Mouse (Mus musculus): Measurements from ENCODE around the gene Galk1.

Galk1 gene

DNA sequence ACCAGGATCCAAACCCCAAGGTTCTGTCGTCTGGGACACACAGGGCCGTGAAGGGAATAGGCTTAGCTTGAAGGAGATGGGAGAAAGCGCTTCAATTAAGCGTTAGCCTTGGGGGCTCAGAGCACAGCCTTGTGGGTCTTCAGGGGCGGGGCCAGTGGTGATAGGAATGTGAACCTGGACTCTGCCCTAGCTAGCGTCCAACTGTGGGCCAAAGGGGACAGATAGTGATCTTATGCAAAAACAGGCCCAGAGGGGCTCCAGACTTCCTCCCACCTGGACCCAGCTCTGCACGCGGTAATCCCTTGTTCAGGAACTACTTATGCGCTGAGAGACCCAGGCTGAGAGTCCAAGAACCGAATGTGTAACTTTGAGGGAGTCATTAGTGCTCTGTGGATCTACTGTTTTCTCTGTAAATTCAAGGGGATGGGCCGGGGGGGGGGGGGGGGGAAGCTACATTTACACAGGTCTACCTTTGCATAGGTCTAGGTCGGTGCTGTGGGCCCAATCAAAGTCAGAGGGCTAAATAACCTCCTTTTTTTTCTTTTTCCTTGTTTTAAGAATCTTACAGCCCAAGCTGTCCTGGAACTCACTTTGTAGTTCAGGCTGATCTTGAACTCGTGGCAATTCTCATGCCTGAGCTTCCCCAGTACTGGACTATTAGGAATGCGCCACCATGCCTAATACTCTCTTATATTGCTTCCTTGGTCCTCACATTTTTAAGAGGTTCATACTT lies 824 bp downstream of the Galk1 start:
- no peak for DNase-seq (ENCODE audit: low spot score in 2 of 2)

GRCm38 (mm10) chr11:116010948-116011347 lies 1.6 kb downstream of the Galk1 start:
- DNase-seq (ENCODE audit: low spot score in 2 of 2): no peak

GRCm38 (mm10) chr11:116010146-116010545 lies 2.4 kb downstream of the Galk1 start:
- DNase-seq (ENCODE audit: low spot score in 2 of 2): no peak

- no peak for DNase-seq (ENCODE audit: low spot score in 2 of 2)
These were observed 2.9 kb downstream of the Galk1 start for GRCm38 (mm10) chr11:116009661-116010060.

DNA sequence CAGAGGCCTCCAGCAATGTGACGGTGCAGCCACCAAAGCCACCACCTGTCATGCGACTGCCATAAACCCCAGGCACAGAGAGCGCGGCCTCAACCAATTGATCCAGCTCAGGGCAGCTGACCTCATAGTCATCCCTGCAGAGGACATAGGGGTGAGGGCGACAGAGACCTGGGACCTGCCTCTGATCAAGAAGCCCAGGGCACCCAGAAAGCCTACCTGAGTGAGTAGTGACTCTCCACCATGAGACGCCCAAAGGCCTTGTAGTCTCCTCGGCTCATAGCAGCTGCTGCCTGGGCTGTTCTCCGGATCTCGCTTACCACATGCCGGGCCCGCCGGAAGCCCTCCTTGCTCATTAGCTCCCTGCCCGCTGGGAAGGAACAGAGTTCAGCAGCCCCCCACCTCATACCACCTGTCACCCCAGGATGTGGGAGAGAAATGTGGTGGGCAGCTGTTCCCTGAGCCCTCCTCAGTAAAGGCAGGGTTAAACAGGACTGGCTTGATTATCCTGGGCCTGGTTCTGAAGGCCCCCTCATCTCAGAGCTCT lies 3.6 kb downstream of the Galk1 start:
- DNase-seq (ENCODE audit: low spot score in 2 of 2): no peak

DNA sequence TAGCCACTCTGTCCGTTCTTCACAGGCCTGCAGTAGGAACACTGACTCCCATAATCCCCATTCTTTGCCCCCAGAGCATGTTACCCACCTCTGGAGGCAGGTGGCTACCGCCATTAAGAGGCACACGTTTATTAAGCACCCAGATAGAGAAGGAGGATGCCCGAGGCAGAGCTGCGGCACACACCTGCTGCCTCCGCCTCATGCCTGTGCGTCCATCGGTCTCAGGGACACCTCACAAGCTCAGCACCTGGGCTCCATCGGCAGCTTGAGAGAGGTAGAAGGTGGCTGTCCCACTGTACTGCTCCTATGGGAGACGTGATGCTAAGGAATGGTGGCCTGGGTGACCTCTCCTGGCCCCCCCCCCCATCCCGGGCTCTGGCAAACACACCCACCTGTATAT lies 4.1 kb downstream of the Galk1 start:
- no peak for DNase-seq (ENCODE audit: low spot score in 2 of 2)

GRCm38 (mm10) chr11:116007095-116007850 lies 5.2 kb downstream of the Galk1 start:
- no peak for DNase-seq (ENCODE audit: low spot score in 2 of 2)

GRCm38 (mm10) chr11:116005701-116006419 lies 6.7 kb downstream of the Galk1 start:
- no peak for DNase-seq (ENCODE audit: low spot score in 2 of 2)

GRCm38 (mm10) chr11:116004840-116005700 lies 7.4 kb downstream of the Galk1 start:
- peak; percentile 36 to 46 for DNase-seq (ENCODE audit: low spot score in 2 of 2)

GRCm38 (mm10) chr11:116004186-116004823 lies 8.2 kb downstream of the Galk1 start:
- no peak for DNase-seq (ENCODE audit: low spot score in 2 of 2)

DNA sequence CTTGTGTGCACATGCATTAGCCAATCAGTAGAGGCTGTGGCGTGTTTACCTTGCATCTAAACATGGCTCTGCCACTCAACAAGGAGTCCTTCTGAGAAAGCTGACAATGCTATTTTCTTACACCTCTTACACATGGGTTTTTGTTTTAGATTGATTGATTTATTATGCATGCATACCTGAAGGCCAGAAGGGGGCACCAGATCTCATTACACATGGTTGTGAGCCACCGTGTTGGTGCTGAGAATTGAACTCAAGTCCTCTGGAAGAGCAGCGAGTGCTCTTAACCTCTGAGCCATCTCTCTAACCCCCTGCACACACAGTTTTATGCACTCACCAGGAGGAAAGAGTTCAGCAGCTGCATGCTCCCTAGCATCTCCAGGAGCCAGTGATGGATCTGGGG lies 9.6 kb downstream of the Galk1 start:
- DNase-seq (ENCODE audit: low spot score in 2 of 2): no peak

DNA sequence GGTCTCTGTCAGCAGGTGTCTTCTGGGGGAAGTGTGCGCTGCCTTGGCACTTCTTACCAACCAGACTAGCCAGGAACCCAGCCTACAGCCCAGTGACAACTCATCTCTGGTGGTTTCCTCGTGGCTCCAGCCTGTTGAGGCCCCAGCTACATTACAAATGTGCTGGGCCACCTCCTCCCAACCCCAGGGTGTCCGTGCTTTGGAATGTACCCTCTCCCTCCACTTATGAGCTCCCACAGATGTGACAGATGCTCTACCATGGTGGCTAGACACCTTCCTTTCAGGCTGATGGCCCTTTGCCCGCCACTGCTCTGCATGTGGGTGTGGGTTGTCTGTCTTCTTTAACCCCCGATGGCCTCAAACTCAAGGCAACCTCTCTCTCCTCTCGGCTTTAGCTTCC lies 10.8 kb downstream of the Galk1 start:
- DNase-seq (ENCODE audit: low spot score in 2 of 2): no peak

GRCm38 (mm10) chr11:116000607-116001006 lies 11.9 kb downstream of the Galk1 start:
- no peak for DNase-seq (ENCODE audit: low spot score in 2 of 2)

DNA sequence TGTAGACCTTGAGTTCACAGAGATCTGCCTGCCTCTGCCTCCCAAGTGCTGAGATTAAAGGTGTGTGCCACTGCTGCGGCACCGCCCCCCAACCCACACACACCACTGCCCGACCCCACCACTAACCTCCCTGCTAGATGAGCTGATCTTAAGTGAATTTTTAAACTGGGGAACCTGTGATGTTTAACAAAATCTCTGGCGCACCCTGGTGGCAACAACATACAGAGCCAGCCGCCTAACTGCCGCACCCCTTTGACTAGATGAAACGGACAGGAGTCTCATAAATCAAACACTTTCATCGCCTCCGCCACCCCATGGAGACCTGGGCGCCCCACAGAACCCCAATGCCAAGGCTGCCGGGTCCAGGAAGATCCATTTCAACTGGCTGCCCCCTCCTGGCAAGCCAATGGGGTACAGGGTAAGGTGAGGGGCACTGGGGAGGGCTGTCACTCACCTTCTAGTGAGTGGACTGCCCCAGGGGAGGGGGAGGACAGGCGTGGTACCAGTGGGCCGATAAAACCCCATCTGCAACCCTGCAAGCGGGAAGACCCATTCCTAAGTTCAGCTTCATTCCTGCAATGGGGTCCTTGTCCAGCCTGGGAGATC lies 12.9 kb downstream of the Galk1 start:
- peak; percentile 67 to 74 for DNase-seq (ENCODE audit: low spot score in 2 of 2)

GRCm38 (mm10) chr11:115999027-115999426 lies 13.5 kb downstream of the Galk1 start:
- DNase-seq (ENCODE audit: low spot score in 2 of 2): no peak

DNA sequence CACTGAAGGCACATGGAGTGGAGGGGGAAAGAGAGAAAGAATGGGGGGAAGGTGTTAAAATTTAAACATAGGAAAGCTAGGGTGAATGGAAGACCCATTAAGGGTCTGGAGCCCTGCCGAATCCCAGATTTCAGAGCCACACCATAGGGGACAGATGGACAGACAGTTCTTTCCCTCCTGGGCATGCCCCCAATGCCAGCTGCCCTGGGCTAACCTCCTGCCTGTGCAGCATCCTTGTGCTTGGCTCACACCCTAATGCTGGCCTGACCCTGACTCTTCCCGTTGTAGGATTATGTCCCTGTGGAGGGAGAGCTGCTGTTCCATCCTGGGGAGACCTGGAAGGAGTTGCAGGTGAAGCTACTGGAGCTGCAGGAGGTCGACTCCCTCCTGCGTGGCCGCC lies 14.9 kb downstream of the Galk1 start:
- no peak for DNase-seq (ENCODE audit: low spot score in 2 of 2)

GRCm38 (mm10) chr11:115997047-115997446 lies 15.5 kb downstream of the Galk1 start:
- no peak for DNase-seq (ENCODE audit: low spot score in 2 of 2)

DNA sequence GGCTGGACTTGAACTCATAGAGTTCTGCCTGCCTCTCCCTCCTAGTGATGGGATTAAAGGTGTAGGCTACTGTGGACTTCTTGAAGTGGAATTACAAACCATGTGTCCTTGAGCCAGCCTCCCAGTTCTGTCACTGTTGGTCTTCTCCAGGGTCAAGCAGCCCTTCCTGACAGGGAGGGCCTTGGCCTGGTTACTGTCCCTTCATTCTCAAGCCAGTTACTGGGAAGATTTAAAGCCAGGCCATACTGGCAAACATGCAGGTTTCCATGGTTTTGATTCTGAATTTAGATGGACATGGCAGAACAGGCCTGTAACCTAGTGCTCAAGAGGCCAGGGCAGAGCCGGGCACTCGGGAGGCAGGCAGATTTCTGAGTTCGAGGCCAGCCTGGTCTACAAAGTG lies 17.3 kb downstream of the Galk1 start:
- DNase-seq (ENCODE audit: low spot score in 2 of 2): no peak

- DNase-seq (ENCODE audit: low spot score in 2 of 2): no peak
These were observed 20.4 kb downstream of the Galk1 start for GRCm38 (mm10) chr11:115992098-115992497.

GRCm38 (mm10) chr11:115989686-115990085 lies 22.8 kb downstream of the Galk1 start:
- no peak for DNase-seq (ENCODE audit: low spot score in 2 of 2)
